In genomic region chr5:124001274-124001673, GRCm38 (mm10) we compare ENCODE assay signal across 10 mouse cellular contexts. TPM values are rescaled to one million over a fixed set of nuclear protein-coding genes. Genes with fewer than 3 reads are reported as not detected.
DNase-seq lines count a peak whose midpoint lies in the region; ATAC-seq and TF ChIP-seq lines count a peak whose summit lies in the region.
"Had no signal": no experiment of that assay in that cellular context is flagged by ENCODE, and none has a peak within 500 bp of the region (broad histone marks: within the 10 kb centered on the region; RNA-seq: fewer than 3 reads in every experiment).

No protein-coding gene starts in this region.

- WGBS in limb, embryonic 12.5 days = 72% methylated on average over 9 of the region's 9 CpGs
- WGBS in limb, embryonic 10.5 days = 70% methylated on average over 9 of the region's 9 CpGs
- WGBS in bone marrow, adult 2 months = 59% methylated on average over 9 of the region's 9 CpGs
- WGBS in hindbrain, embryonic 15.5 days = 59% methylated on average over 9 of the region's 9 CpGs

- no peak overlapping the region for H3K27ac ChIP-seq in limb, embryonic 12.5 days
- no peak overlapping the region for H3K27ac ChIP-seq in limb, embryonic 10.5 days
- H3K27ac ChIP-seq in bone marrow, adult 2 months (ENCODE audit: control insufficient read depth, insufficient read depth, low read depth, low read length, poor library complexity) = no peak overlapping the region
- H3K27ac ChIP-seq in hindbrain, embryonic 15.5 days (replicated peaks) = no peak overlapping the region
- H3K27ac ChIP-seq: embryonic facial prominence, embryonic 15.5 days; kidney, postnatal 0 days had no signal

- no peaks in the 10 kb centered on the region for H3K27me3 ChIP-seq in limb, embryonic 12.5 days
- no peaks in the 10 kb centered on the region for H3K27me3 ChIP-seq in limb, embryonic 10.5 days (ENCODE audit: low read depth, poor library complexity, severe bottlenecking)
- H3K27me3 ChIP-seq in hindbrain, embryonic 15.5 days = no peaks in the 10 kb centered on the region
- H3K27me3 ChIP-seq: embryonic facial prominence, embryonic 15.5 days had no signal

- ATAC-seq in limb, embryonic 12.5 days (ENCODE audit: insufficient number of reproducible peaks, insufficient read depth, low FRiP score, low TSS enrichment, low read depth) = no peak
- ATAC-seq in hindbrain, embryonic 15.5 days (ENCODE audit: low FRiP score, low read depth) = 0 out of 2 replicates have a peak, but pooled peaks have one; percentile 0
- no peak for ATAC-seq in activated CD4-positive, CD25-positive, alpha-beta regulatory T cell, adult 4 months

- no peaks in the 10 kb centered on the region for H3K9me3 ChIP-seq in limb, embryonic 12.5 days
- H3K9me3 ChIP-seq in limb, embryonic 10.5 days (replicated peaks) = no peaks in the 10 kb centered on the region
- no peaks in the 10 kb centered on the region for H3K9me3 ChIP-seq in hindbrain, embryonic 15.5 days
- H3K9me3 ChIP-seq: embryonic facial prominence, embryonic 15.5 days had no signal

- peak; percentile 93 for DNase-seq in heart, adult 11 months
- no peak for DNase-seq in heart, adult 18-20 months
- DNase-seq in limb, embryonic 10.5 days (ENCODE audit: low spot score) = no peak
- no peak for DNase-seq in adrenal gland, adult 8-10 months

- H3K4me1 ChIP-seq in limb, embryonic 12.5 days (replicated peaks) = peaks cover 6% of the 10 kb centered on the region; the same call in 1 of the 2 replicates
- 0 out of 2 replicates have a peak, but pooled peaks cover 6% of the 10 kb centered on the region for H3K4me1 ChIP-seq in limb, embryonic 10.5 days
- H3K4me1 ChIP-seq in bone marrow, adult 2 months (ENCODE audit: control insufficient read depth, insufficient read depth, low read length) = no peaks in the 10 kb centered on the region
- peaks cover 38% of the 10 kb centered on the region for H3K4me1 ChIP-seq in hindbrain, embryonic 15.5 days (replicated peaks)

- 0 out of 2 replicates have a peak, but pooled peaks have one; percentile 9 for TF ChIP-seq POLR2A in bone marrow, adult 2 months (IDR thresholded peaks at IDR 0.05; ENCODE audit: borderline replicate concordance, control insufficient read depth, low read depth, low read length)

- peaks cover 31% of the 10 kb centered on the region for H3K36me3 ChIP-seq in limb, embryonic 12.5 days
- H3K36me3 ChIP-seq in limb, embryonic 10.5 days = peaks cover 35% of the 10 kb centered on the region
- peaks cover 17% of the 10 kb centered on the region for H3K36me3 ChIP-seq in hindbrain, embryonic 15.5 days

- H3K9ac ChIP-seq in limb, embryonic 12.5 days (replicated peaks) = 0 out of 2 replicates have a peak overlapping the region, but pooled peaks have one; percentile 23
- H3K9ac ChIP-seq in hindbrain, embryonic 15.5 days = no peak overlapping the region
- H3K9ac ChIP-seq: embryonic facial prominence, embryonic 15.5 days had no signal

- no peak for TF ChIP-seq CTCF in bone marrow, adult 2 months (IDR thresholded peaks at IDR 0.05; ENCODE audit: control insufficient read depth, insufficient read depth, low read length)

- no peak overlapping the region for H3K4me2 ChIP-seq in limb, embryonic 12.5 days
- H3K4me2 ChIP-seq in hindbrain, embryonic 15.5 days = no peak overlapping the region
- H3K4me2 ChIP-seq: embryonic facial prominence, embryonic 15.5 days had no signal

- no peak overlapping the region for H3K4me3 ChIP-seq in limb, embryonic 12.5 days (replicated peaks)
- no peak overlapping the region for H3K4me3 ChIP-seq in limb, embryonic 10.5 days
- no peak overlapping the region for H3K4me3 ChIP-seq in bone marrow, adult 2 months (replicated peaks; ENCODE audit: control insufficient read depth, low read depth, low read length)
- no peak overlapping the region for H3K4me3 ChIP-seq in hindbrain, embryonic 15.5 days
- H3K4me3 ChIP-seq: embryonic facial prominence, embryonic 15.5 days had no signal

RNA-seq across cellular contexts. Expression of gene Hip1r, which starts 27.8 kb away (rescaled TPM):
- total RNA-seq in heart, adult 18-20 months (2021) = 10 to 100 TPM; 11.1 to 11.3 TPM
- polyA plus RNA-seq in limb, embryonic 12.5 days (2016; fragmentation: Nextera tagmentation; extraction: Ambion mirVana) = 7.9 and 9.9 TPM in 2 replicates
- polyA plus RNA-seq in limb, embryonic 10.5 days (2016; fragmentation: Nextera tagmentation; extraction: Ambion mirVana) = 7.1 and 8.3 TPM in 2 replicates
- 25.5 and 53.6 TPM in 2 replicates for polyA plus RNA-seq in bone marrow, adult 2 months (2011; ENCODE audit: insufficient read depth, insufficient read length, low replicate concordance, missing spikeins)
- polyA plus RNA-seq in hindbrain, embryonic 15.5 days (2015; fragmentation: Nextera tagmentation; extraction: Ambion mirVana) = 33.9 and 34.2 TPM in 2 replicates
- 10 to 100 TPM; 13.2 to 29.8 (median 22.8) TPM for total RNA-seq in adrenal gland, adult 8-10 months (2022)
- polyA plus RNA-seq in activated CD4-positive, CD25-positive, alpha-beta regulatory T cell, adult 4 months (2017; shearing (Covaris generic)) = 10 to 100 TPM in 1 of 2 experiments, 1 to 10 TPM in 1; 9.9 to 12.9 TPM

RNA-seq across cellular contexts. Expression of gene Vps37b, which starts 30.8 kb away (rescaled TPM):
- total RNA-seq in heart, adult 18-20 months (2021) = 10 to 100 TPM; 15.1 to 15.2 TPM
- polyA plus RNA-seq in limb, embryonic 12.5 days (2016; fragmentation: Nextera tagmentation; extraction: Ambion mirVana) = 40.7 and 41.6 TPM in 2 replicates
- 40.5 and 42.6 TPM in 2 replicates for polyA plus RNA-seq in limb, embryonic 10.5 days (2016; fragmentation: Nextera tagmentation; extraction: Ambion mirVana)
- 11.3 and 26.1 TPM in 2 replicates for polyA plus RNA-seq in bone marrow, adult 2 months (2011; ENCODE audit: insufficient read depth, insufficient read length, low replicate concordance, missing spikeins)
- polyA plus RNA-seq in hindbrain, embryonic 15.5 days (2015; fragmentation: Nextera tagmentation; extraction: Ambion mirVana) = 75.5 and 82.4 TPM in 2 replicates
- 100 to 1,000 TPM in 1 of 4 experiments, 10 to 100 TPM in 3; 76.1 to 101 (median 91.9) TPM for total RNA-seq in adrenal gland, adult 8-10 months (2022)
- 10 to 100 TPM; 17.6 to 22.8 TPM for polyA plus RNA-seq in activated CD4-positive, CD25-positive, alpha-beta regulatory T cell, adult 4 months (2017; shearing (Covaris generic))
